Mouse (Mus musculus) hindbrain, embryonic 14.5 days (tissue): ENCODE data around the gene Ahnak2. TPM values are rescaled to one million over a fixed set of nuclear protein-coding genes. Genes with fewer than 3 reads are reported as not detected.

Experiments
- ATAC-seq: fragments of 200-750 bp; cut with Nextera tagmentation; 2 replicates; pipeline ENCODE4 v1.8.0; 2017; ENCODE audit warnings: moderate number of reproducible peaks, mild to moderate bottlenecking, moderate TSS enrichment, moderate library complexity; ENCODE audit not compliant: low FRiP score
- DNase-seq: peaks from one replicate; pipeline ENCODE4 v3.0.0-alpha.2; 2015; ENCODE audit warnings: low spot score
- H3K27ac ChIP-seq: fragments of 300-500 bp; sonication (generic); 2 replicates; pipeline ENCODE4 v1.5.1; 2014; ENCODE audit warnings: mild to moderate bottlenecking, moderate library complexity
- H3K27me3 ChIP-seq: fragments of 300-500 bp; sonication (generic); 2 replicates; pipeline ENCODE4 v1.6.1; 2014; ENCODE audit warnings: mild to moderate bottlenecking, low read length, mixed read lengths; ENCODE audit not compliant: control insufficient read depth, insufficient read depth
- H3K36me3 ChIP-seq: fragments of 300-500 bp; sonication (generic); replicated peaks from 2 replicates; pipeline ENCODE4 v1.6.1; 2014; ENCODE audit not compliant: control insufficient read depth, insufficient read depth
- H3K4me1 ChIP-seq: fragments of 300-500 bp; sonication (generic); replicated peaks from 2 replicates; pipeline ENCODE4 v1.6.1; 2014; ENCODE audit warnings: antibody characterized with exemption, low read length, mixed read lengths; ENCODE audit not compliant: control insufficient read depth, insufficient read depth
- H3K4me2 ChIP-seq: fragments of 300-500 bp; sonication (generic); replicated peaks from 2 replicates; pipeline ENCODE4 v1.6.1; 2014; ENCODE audit warnings: mild to moderate bottlenecking, moderate library complexity
- H3K4me3 ChIP-seq: fragments of 300-500 bp; sonication (generic); replicated peaks from 2 replicates; pipeline ENCODE4 v1.5.1; 2014; ENCODE audit warnings: mild to moderate bottlenecking, low read length
- H3K9ac ChIP-seq: fragments of 300-500 bp; sonication (generic); 2 replicates; pipeline ENCODE4 v1.6.1; 2014
- H3K9me3 ChIP-seq: fragments of 300-500 bp; sonication (generic); 2 replicates; pipeline ENCODE4 v1.6.1; 2016; ENCODE audit warnings: low read length; ENCODE audit not compliant: control insufficient read depth
- WGBS: fragments of 180-500 bp; shearing (Covaris S2); extraction: QIAGEN DNeasy Blood & Tissue Kit; methylation state at CpG from one replicate; pipeline ENCODE4 v1.1.7; 2014; 5-methylcytosine and 5-hydroxymethylcytosine counted together
- polyA plus RNA-seq: library from polyadenylated mRNA; unstranded; fragments of >200 nt; fragmentation: Nextera tagmentation; extraction: Ambion mirVana; gene quantifications from 2 replicates; pipeline ENCODE4 v1.2.1, GENCODE M21; 2014

Gene Ahnak2
- polyA plus RNA-seq, 1 experiment from 2014 or later = 1.9 TPM

DNA sequence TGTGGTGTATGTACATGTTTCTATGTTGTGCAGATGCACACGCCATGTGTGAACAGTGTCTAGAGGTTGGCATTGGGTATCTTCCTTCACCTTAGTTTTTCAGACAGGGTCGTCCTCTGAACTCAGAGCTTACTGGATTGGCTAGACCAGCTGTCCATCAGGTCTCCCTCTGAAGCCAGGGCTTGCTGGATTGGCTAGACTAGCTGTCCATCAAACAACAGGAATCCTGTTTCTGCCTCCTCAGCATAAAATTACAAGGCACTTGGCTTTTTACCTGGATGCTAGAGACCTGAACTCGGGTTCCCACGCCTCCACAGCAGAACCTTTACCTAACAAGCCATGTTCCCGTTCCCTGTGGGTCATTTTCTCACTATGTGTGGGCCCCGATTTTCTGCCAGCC, 33.4 kb downstream of the Ahnak2 start:
- Histone ChIP-seq H3K4me3 (no peak overlapping the region), H3K36me3 (no peaks in the 10 kb centered on the region), H3K27ac (no peak overlapping the region), H3K27me3 (no peaks in the 10 kb centered on the region), H3K4me2 (no peak overlapping the region), H3K9ac (no peak overlapping the region), H3K9me3 (no peaks in the 10 kb centered on the region), H3K4me1 (no peaks in the 10 kb centered on the region)
- DNase-seq (no peak), ATAC-seq (no peak)
- WGBS = 92% methylated on average over 6 of the region's 6 CpGs

DNA sequence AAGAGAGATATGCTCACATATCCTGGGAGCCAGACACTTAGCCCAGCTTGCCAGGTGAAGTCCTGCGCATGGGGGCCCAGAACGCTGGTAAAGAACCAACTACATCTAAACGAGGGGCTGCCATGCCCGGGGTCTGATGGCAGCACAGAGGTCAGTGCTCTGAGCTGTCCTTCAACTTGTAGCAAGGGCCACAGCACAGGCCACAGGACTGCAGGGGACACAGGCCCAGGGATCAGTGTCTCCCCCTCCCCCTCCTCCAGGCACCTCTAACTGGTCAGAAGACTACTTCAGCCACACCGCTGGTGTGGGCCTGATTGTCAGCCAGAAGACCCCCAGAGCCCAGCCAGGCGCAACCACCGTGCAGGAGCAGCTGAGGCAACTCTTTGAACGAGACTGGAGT, 34.3 kb downstream of the Ahnak2 start:
- H3K4me2 ChIP-seq = no peak overlapping the region
- no peak overlapping the region for H3K9ac ChIP-seq
- no peak overlapping the region for H3K4me3 ChIP-seq
- no peak for ATAC-seq
- no peak for DNase-seq
- WGBS = 91% methylated on average over 8 of the region's 8 CpGs
- no peak overlapping the region for H3K27ac ChIP-seq
- no peaks in the 10 kb centered on the region for H3K36me3 ChIP-seq
- H3K27me3 ChIP-seq = no peaks in the 10 kb centered on the region
- H3K9me3 ChIP-seq = no peaks in the 10 kb centered on the region
- H3K4me1 ChIP-seq = no peaks in the 10 kb centered on the region

DNA sequence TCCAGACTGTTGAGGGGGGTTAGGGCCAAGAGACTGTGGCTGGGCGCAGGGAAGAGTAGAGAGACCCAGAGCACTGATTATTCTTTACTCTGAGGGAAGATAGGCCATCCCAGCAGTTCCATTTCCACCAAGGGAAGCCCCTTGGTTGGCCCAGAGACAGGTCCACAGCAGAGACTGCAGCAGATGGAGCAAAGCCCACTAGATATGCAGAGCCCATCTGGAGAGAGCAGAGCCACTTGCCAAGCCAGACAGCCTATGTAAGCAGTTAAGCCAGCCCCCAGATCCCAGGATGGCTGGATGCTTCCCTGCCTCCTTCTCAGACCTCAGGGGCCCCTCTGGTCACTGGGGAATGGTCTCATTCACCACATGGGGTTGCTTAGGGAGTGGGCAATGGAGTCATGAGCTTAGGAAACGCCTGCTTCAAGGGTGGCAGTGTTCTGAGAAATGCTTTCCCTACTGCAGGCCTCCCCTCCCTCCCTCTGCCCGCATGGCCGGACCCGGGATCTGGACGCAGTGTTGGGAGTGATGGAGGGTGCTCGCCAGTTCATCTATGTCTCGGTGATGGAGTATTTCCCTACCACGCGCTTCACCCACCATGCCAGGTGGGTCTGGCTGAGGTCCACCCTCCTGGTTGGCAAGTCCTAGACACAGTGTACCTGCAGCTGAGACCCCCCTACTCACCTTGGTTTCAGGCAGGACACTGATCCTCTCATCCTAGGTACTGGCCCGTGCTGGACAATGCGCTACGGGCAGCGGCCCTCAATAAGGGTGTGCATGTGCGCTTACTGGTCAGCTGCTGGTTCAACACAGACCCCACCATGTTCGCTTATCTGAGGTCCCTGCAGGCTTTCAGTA, 35.2 kb downstream of the Ahnak2 start:
- DNase-seq (no peak), ATAC-seq (0 out of 2 replicates have a peak, but pooled peaks have one; percentile 14)
- Histone ChIP-seq H3K27ac (no peak overlapping the region), H3K4me1 (no peaks in the 10 kb centered on the region), H3K4me2 (no peak overlapping the region), H3K36me3 (no peaks in the 10 kb centered on the region), H3K9me3 (no peaks in the 10 kb centered on the region), H3K4me3 (no peak overlapping the region), H3K27me3 (no peaks in the 10 kb centered on the region), H3K9ac (no peak overlapping the region)
- WGBS = 93% methylated on average over 16 of the region's 16 CpGs

DNA sequence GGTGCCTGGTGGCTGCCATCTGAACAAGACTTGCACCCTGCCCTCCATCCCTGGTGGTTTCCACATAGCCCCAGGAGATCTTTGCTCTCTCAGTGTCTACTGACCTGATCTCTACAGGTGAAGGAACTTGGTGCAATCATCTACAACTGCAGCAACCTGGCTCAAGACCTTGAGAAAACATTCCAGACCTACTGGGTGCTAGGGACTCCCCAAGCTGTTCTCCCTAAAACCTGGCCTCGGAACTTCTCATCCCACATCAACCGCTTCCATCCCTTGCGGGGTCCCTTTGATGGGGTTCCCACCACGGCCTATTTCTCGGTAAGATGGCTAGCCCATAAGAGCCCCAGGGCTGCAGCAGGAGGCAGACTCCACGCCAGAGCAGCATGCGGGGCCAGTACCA, 35.9 kb downstream of the Ahnak2 start:
- DNase-seq = no peak

DNA sequence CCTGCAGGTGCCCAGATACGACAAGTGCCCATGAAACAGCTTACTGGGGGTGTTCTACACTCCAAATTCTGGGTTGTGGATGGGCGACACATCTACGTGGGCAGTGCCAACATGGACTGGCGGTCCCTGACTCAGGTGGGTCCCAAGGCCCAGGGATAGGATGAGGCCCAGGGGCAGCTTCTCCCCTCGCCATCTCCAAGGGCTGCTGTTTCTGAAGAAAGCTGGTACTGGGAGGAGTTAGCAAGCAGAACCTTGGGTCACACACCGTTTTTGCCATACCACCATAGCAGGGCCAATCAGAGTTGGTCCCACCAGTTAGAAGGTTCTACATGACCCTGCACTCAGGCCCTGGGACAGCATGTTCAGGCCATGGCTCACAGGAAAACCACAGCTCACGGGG, 37.5 kb downstream of the Ahnak2 start:
- Histone ChIP-seq H3K27ac (no peak overlapping the region), H3K9ac (no peak overlapping the region), H3K27me3 (no peaks in the 10 kb centered on the region), H3K9me3 (no peaks in the 10 kb centered on the region), H3K4me1 (no peaks in the 10 kb centered on the region), H3K4me2 (no peak overlapping the region), H3K4me3 (no peak overlapping the region), H3K36me3 (no peaks in the 10 kb centered on the region)
- no peak for DNase-seq
- no peak for ATAC-seq
- 91% methylated on average over 7 of the region's 7 CpGs for WGBS

More for the DNA sequence above, 35.9 kb downstream of the Ahnak2 start:
- no peak for ATAC-seq
- H3K27ac ChIP-seq = no peak overlapping the region
- H3K4me3 ChIP-seq = no peak overlapping the region
- H3K27me3 ChIP-seq = no peaks in the 10 kb centered on the region
- 91% methylated on average over 7 of the region's 7 CpGs for WGBS
- no peak overlapping the region for H3K4me2 ChIP-seq
- no peaks in the 10 kb centered on the region for H3K36me3 ChIP-seq
- H3K4me1 ChIP-seq = no peaks in the 10 kb centered on the region
- H3K9ac ChIP-seq = no peak overlapping the region
- no peaks in the 10 kb centered on the region for H3K9me3 ChIP-seq

DNA sequence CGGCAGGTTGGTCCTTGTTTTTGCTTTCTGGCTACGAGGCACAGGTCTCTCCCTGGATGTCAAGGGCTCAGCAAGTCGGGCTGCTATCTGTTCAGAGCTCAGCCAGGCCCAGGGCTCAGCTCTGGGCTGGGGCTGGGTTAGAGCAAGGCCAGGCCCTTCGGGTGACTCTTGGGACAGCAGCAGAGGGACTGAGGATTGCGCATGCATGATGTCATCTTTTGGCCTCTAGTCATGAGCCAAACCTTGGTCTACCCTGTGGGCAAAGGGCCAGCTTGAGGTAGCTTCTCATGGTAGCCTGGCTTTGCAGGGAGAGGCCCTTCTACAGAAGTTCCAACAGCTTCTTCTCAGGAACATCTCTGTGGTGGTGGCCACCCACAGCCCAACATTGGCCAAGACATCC, 38.3 kb downstream of the Ahnak2 start:
- Histone ChIP-seq H3K9me3 (no peaks in the 10 kb centered on the region), H3K4me2 (no peak overlapping the region), H3K4me3 (no peak overlapping the region), H3K4me1 (no peaks in the 10 kb centered on the region), H3K9ac (no peak overlapping the region), H3K36me3 (no peaks in the 10 kb centered on the region), H3K27me3 (no peaks in the 10 kb centered on the region), H3K27ac (no peak overlapping the region)
- ATAC-seq (no peak), DNase-seq (no peak)
- 80% methylated on average over 5 of the region's 5 CpGs for WGBS

DNA sequence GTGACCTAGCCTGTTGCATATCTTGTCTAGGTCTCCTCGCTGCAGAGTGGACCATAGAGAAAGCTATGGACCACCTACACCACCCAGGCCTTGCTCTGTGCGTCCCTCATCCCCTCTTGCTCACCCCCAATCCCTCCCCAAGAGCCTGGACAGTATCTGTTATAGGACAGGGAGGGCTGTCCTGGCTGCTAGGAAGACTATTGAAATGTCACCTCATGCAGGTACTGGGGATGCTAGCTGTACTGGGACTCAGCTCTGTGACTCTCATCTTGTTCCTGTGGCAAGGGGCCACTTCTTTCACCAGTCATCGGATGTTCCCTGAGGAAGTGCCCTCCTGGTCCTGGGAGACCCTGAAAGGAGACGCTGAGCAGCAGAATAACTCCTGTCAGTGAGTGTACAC, 39.3 kb downstream of the Ahnak2 start:
- 78% methylated on average over 4 of the region's 4 CpGs for WGBS
- no peaks in the 10 kb centered on the region for H3K4me1 ChIP-seq
- H3K9ac ChIP-seq = no peak overlapping the region
- DNase-seq (no peak), ATAC-seq (no peak)
- no peaks in the 10 kb centered on the region for H3K9me3 ChIP-seq
- no peak overlapping the region for H3K27ac ChIP-seq
- no peak overlapping the region for H3K4me3 ChIP-seq
- H3K36me3 ChIP-seq = no peaks in the 10 kb centered on the region
- no peak overlapping the region for H3K4me2 ChIP-seq
- no peaks in the 10 kb centered on the region for H3K27me3 ChIP-seq

DNA sequence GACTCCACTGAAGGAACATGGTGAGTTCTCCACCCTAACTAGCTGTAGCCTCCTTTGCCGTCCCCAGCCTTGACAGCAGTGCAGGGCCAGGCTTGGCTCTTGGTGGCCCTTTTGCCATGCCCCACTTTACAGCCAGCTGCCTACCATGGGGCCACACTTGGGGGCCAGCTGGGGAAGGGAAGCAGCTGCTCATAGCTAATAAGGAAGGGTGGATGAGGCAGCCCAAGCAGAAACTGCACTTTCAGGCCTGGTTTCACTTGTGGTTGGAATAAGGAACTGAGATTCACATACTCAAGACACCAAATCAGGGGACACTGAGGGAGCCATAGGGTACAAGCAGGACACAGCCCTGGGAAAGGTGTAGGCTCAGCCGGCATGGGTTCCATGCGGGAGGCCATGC, 40.4 kb downstream of the Ahnak2 start:
- Histone ChIP-seq H3K27ac (no peak overlapping the region), H3K4me2 (no peak overlapping the region), H3K4me3 (no peak overlapping the region), H3K9me3 (no peaks in the 10 kb centered on the region), H3K4me1 (no peaks in the 10 kb centered on the region), H3K9ac (no peak overlapping the region), H3K36me3 (no peaks in the 10 kb centered on the region), H3K27me3 (no peaks in the 10 kb centered on the region)
- DNase-seq (no peak), ATAC-seq (no peak)
- WGBS = 92% methylated on average over 3 of the region's 3 CpGs

DNA sequence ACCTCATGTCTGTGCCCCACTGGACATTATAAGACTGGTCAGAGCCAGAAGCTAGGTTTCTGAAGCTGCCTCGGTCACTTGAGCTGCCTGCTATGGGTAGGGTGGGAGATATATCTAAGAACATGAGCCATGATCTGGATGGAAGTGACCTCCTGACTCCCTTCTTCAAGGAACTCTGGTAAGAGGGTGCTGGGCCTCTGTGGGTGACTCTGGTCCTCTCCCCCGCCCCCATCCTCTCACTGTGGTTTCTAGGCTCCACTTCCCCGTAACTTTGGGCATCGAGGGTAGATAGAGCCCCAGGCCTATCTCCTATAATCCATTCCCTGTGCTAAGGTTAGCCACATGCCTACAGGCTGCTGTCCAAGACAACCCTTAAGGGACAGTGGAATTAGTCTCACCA, 41.0 kb downstream of the Ahnak2 start:
- H3K9ac ChIP-seq = no peak overlapping the region
- no peak overlapping the region for H3K4me2 ChIP-seq
- no peaks in the 10 kb centered on the region for H3K27me3 ChIP-seq
- no peak for ATAC-seq
- H3K36me3 ChIP-seq = no peaks in the 10 kb centered on the region
- H3K4me3 ChIP-seq = no peak overlapping the region
- no peaks in the 10 kb centered on the region for H3K9me3 ChIP-seq
- DNase-seq = no peak
- no peak overlapping the region for H3K27ac ChIP-seq
- H3K4me1 ChIP-seq = no peaks in the 10 kb centered on the region
- 90% methylated on average over 4 of the region's 4 CpGs for WGBS
